ENCODE assay signal across 8 mouse cellular contexts in genomic region chr19:36836035-36836434, GRCm38 (mm10). TPM values are rescaled to one million over a fixed set of nuclear protein-coding genes. Genes with fewer than 3 reads are reported as not detected.
DNase-seq lines count a peak whose midpoint lies in the region; ATAC-seq and TF ChIP-seq lines count a peak whose summit lies in the region.

No protein-coding gene starts in this region.

- TF ChIP-seq CTCF in gastrocnemius, adult 2 months (IDR thresholded peaks at IDR 0.05) = no peak
- no peak for TF ChIP-seq CTCF in E14TG2a.4 (conservative IDR thresholded peaks at IDR 0.05; ENCODE audit: low read length)

- peak overlapping the region; percentile 88 for H3K4me2 ChIP-seq in forebrain, embryonic 13.5 days
- peak overlapping the region; percentile 86 for H3K4me2 ChIP-seq in liver, embryonic 12.5 days

- no peaks in the 10 kb centered on the region for H3K9me3 ChIP-seq in E14TG2a.4 (ENCODE audit: low read length)
- no peaks in the 10 kb centered on the region for H3K9me3 ChIP-seq in forebrain, embryonic 13.5 days (replicated peaks)
- no peaks in the 10 kb centered on the region for H3K9me3 ChIP-seq in liver, embryonic 12.5 days (replicated peaks)

- H3K27me3 ChIP-seq in E14TG2a.4 (ENCODE audit: insufficient read depth, low read length) = no peaks in the 10 kb centered on the region
- H3K27me3 ChIP-seq in forebrain, embryonic 13.5 days = no peaks in the 10 kb centered on the region
- no peaks in the 10 kb centered on the region for H3K27me3 ChIP-seq in liver, embryonic 12.5 days (replicated peaks)

- no peak for ATAC-seq in forebrain, embryonic 13.5 days
- no peak for ATAC-seq in liver, embryonic 12.5 days

- H3K4me3 ChIP-seq in gastrocnemius, adult 2 months = peak overlapping the region; percentile 89
- peak overlapping the region; percentile 92 for H3K4me3 ChIP-seq in E14TG2a.4 (replicated peaks; ENCODE audit: low read length)
- peak overlapping the region; percentile 88 for H3K4me3 ChIP-seq in forebrain, embryonic 13.5 days
- peak overlapping the region; percentile 99 for H3K4me3 ChIP-seq in liver, embryonic 12.5 days

- peak overlapping the region; percentile 32; the same call in 1 of the 2 replicates for H3K9ac ChIP-seq in forebrain, embryonic 13.5 days
- peak overlapping the region; percentile 37 for H3K9ac ChIP-seq in liver, embryonic 12.5 days

- peak; percentile 55 for DNase-seq in gastrocnemius, adult 2 months
- DNase-seq in gastrocnemius, adult 8-10 months (ENCODE audit: low spot score in 2 of 2) = no peak
- DNase-seq in urinary bladder, postnatal 10 days (ENCODE audit: low spot score) = no peak
- DNase-seq in urinary bladder, postnatal 36 days (ENCODE audit: low spot score in 2 of 2) = no peak
- DNase-seq in cerebellum, adult 9-10 months = no peak

- intact Hi-C loops in gastrocnemius, adult 2 months (cut with DNase I) = loop anchor here (5.0 kb wide), 1 partner anchor 56 kb away; no protein-coding TSS in a partner anchor

- peaks cover 30% of the 10 kb centered on the region for H3K36me3 ChIP-seq in E14TG2a.4 (ENCODE audit: insufficient read depth, low read length)
- peaks cover 18% of the 10 kb centered on the region for H3K36me3 ChIP-seq in forebrain, embryonic 13.5 days (ENCODE audit: poor library complexity, severe bottlenecking)
- peaks cover 19% of the 10 kb centered on the region for H3K36me3 ChIP-seq in liver, embryonic 12.5 days

- WGBS in forebrain, embryonic 13.5 days = 67% methylated on average over 4 of the region's 4 CpGs
- WGBS in liver, embryonic 12.5 days (ENCODE audit: insufficient replicate concordance) = 44% methylated on average over 4 of the region's 4 CpGs

- H3K4me1 ChIP-seq in E14TG2a.4 (replicated peaks; ENCODE audit: low read depth, low read length) = peaks cover 59% of the 10 kb centered on the region
- H3K4me1 ChIP-seq in forebrain, embryonic 13.5 days = peaks cover 25% of the 10 kb centered on the region
- H3K4me1 ChIP-seq in liver, embryonic 12.5 days = peaks cover 23% of the 10 kb centered on the region

- peak overlapping the region; percentile 99 for H3K27ac ChIP-seq in gastrocnemius, adult 2 months
- H3K27ac ChIP-seq in forebrain, embryonic 13.5 days = no peak overlapping the region
- H3K27ac ChIP-seq in liver, embryonic 12.5 days = no peak overlapping the region

RNA-seq across cellular contexts. Expression of gene Tnks2, which starts 2.0 kb away (rescaled TPM):
- total RNA-seq in gastrocnemius, adult 2 months (2021) = 100 to 1,000 TPM; 106 to 127 TPM
- 100 to 1,000 TPM; 100 to 133 (median 108) TPM for total RNA-seq in gastrocnemius, adult 8-10 months (2022)
- 41.5 and 41.9 TPM in 2 replicates for polyA plus RNA-seq in forebrain, embryonic 13.5 days (2015; fragmentation: Nextera tagmentation; extraction: Ambion mirVana)
- polyA plus RNA-seq in liver, embryonic 12.5 days (2016; fragmentation: Nextera tagmentation; extraction: Ambion mirVana) = 34.5 and 36.2 TPM in 2 replicates
